ENCODE assay signal across 19 mouse cellular contexts in the genomic region with DNA sequence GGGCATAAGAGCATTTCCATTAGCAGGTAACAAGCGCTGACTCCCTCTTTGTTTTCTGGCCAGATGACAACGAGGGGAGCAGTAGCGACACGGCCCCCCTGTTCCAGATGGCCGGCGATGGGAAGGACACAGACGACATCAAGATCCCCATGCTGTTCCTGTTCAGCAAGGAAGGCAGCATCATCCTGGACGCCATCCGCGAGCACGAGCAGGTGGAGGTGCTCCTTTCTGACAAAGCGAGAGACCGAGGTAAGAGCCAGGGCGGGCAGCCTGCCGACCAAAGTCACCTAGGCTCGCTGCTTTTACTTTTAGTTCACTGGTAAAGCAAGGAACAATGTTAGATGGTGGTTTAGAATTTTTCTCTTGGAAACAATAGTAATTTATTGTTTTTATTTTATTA.
"Had no signal": no experiment of that assay in that cellular context is flagged by ENCODE, and none has a peak within 500 bp of the region (broad histone marks: within the 10 kb centered on the region; RNA-seq: fewer than 3 reads in every experiment).

No protein-coding gene starts in this region.

- H3K4me1 ChIP-seq: limb, embryonic 12.5 days; limb, embryonic 15.5 days; neural tube, embryonic 13.5 days; stomach, embryonic 15.5 days had no signal

- ATAC-seq: liver, postnatal 0 days; lung, postnatal 0 days had no signal

- H3K9me3 ChIP-seq: limb, embryonic 12.5 days; limb, embryonic 15.5 days; neural tube, embryonic 13.5 days; stomach, embryonic 15.5 days had no signal

- H3K9ac ChIP-seq: limb, embryonic 12.5 days; limb, embryonic 15.5 days; liver, embryonic 14.5 days; liver, postnatal 0 days; lung, embryonic 14.5 days; neural tube, embryonic 13.5 days; stomach, embryonic 15.5 days had no signal

- H3K27ac ChIP-seq: limb, embryonic 12.5 days; limb, embryonic 15.5 days; liver, embryonic 14.5 days; macrophage; neural tube, embryonic 13.5 days; stomach, embryonic 15.5 days had no signal

- H3K4me2 ChIP-seq: limb, embryonic 12.5 days; limb, embryonic 15.5 days; liver, embryonic 11.5 days; lung, embryonic 14.5 days; neural tube, embryonic 13.5 days; stomach, embryonic 15.5 days had no signal

- DNase-seq: kidney, postnatal 14 days; kidney, postnatal 4 days; left cerebral cortex, postnatal 4 days; liver, postnatal 0 days; lung, embryonic 14.5 days; midbrain, embryonic 14.5 days; retina, postnatal 1 day; right cerebral cortex, postnatal 25 days; spleen, adult 18-20 months; thymus, postnatal 25 days had no signal

- H3K27me3 ChIP-seq: limb, embryonic 12.5 days; limb, embryonic 15.5 days; neural tube, embryonic 13.5 days; stomach, embryonic 15.5 days had no signal

- H3K4me3 ChIP-seq: limb, embryonic 12.5 days; limb, embryonic 15.5 days; myocyte; neural tube, embryonic 13.5 days; stomach, embryonic 15.5 days had no signal
